Mouse (Mus musculus): ENCODE results near the gene Cwf19l1. TPM values are rescaled to one million over a fixed set of nuclear protein-coding genes. Genes with fewer than 3 reads are reported as not detected.

Gene Cwf19l1
- polyA plus RNA-seq, 1 experiment from 2014 or later, result 30.6 TPM

DNA sequence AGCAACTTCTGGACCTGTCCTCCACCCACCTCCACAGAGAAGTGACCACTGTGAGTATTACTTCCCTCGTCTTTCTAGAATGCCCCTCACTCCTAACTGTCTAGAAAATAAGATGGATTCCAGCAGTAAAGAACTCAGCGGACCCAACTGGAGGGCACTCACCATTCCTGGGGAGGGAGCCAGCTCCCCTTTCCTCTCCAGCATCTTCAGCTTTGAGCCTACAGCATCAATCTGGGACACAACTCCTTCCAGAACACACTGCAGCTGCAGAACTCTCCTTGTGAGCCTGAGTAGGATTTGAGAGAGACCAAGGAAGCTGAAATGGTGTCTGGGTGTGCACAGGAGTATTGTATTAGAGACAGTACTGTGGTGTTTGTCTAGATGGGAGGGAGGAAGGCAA, 13.3 kb upstream of the Cwf19l1 start:
- no peak overlapping the region for H3K4me3 ChIP-seq (ENCODE audit: low read depth, low read length)
- H3K4me1 ChIP-seq (ENCODE audit: control insufficient read depth, insufficient read depth, low read length), result peaks cover 9% of the 10 kb centered on the region; the same call in 1 of the 2 replicates
- no peaks in the 10 kb centered on the region; the same call in 1 of the 2 replicates for H3K36me3 ChIP-seq (ENCODE audit: control insufficient read depth, insufficient read depth, low read length)
- H3K27ac ChIP-seq (ENCODE audit: low read length), result no peak overlapping the region
- ATAC-seq (ENCODE audit: insufficient number of reproducible peaks, insufficient read depth, low FRiP score, low read depth), result no peak
- H3K9me3 ChIP-seq (ENCODE audit: control insufficient read depth, low read depth, low read length), result no peaks in the 10 kb centered on the region
- no peak overlapping the region for H3K4me2 ChIP-seq (replicated peaks; ENCODE audit: low read depth, low read length)
- no peak overlapping the region for H3K9ac ChIP-seq (replicated peaks; ENCODE audit: low read depth, low read length)
- 67% methylated on average over 2 of the region's 2 CpGs for WGBS
- H3K27me3 ChIP-seq (ENCODE audit: control insufficient read depth, insufficient read depth, low read length), result no peaks in the 10 kb centered on the region

DNA sequence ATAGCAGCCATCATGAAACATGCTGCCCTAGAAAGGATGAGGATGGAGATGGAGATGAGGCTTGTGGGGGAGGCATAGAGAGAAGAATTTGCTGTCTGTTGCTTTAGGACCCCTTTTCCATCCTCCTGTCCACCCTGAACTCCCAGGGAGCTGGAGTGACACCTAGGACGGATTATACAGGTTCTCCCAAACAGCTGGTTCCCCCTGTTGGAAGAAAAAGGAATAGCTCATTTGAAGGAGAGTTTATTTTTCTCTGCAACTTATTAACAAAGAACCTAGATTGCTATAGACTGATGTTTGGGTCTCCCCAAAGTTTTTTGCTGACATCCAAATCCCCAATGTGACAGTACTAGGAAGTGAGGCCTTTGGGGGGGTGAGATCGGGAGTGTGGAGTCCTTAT, 12.7 kb upstream of the Cwf19l1 start:
- Histone ChIP-seq H3K9me3 (ENCODE audit: control insufficient read depth, low read depth, low read length) (no peaks in the 10 kb centered on the region), H3K27ac (ENCODE audit: low read length) (no peak overlapping the region), H3K36me3 (ENCODE audit: control insufficient read depth, insufficient read depth, low read length) (peaks cover 4% of the 10 kb centered on the region; the same call in 1 of the 2 replicates), H3K27me3 (ENCODE audit: control insufficient read depth, insufficient read depth, low read length) (no peaks in the 10 kb centered on the region), H3K9ac (replicated peaks; ENCODE audit: low read depth, low read length) (no peak overlapping the region), H3K4me3 (ENCODE audit: low read depth, low read length) (no peak overlapping the region), H3K4me1 (ENCODE audit: control insufficient read depth, insufficient read depth, low read length) (peaks cover 9% of the 10 kb centered on the region; the same call in 1 of the 2 replicates), H3K4me2 (replicated peaks; ENCODE audit: low read depth, low read length) (no peak overlapping the region)
- ATAC-seq (ENCODE audit: insufficient number of reproducible peaks, insufficient read depth, low FRiP score, low read depth), result no peak
- 34% methylated on average over 2 of the region's 2 CpGs for WGBS

DNA sequence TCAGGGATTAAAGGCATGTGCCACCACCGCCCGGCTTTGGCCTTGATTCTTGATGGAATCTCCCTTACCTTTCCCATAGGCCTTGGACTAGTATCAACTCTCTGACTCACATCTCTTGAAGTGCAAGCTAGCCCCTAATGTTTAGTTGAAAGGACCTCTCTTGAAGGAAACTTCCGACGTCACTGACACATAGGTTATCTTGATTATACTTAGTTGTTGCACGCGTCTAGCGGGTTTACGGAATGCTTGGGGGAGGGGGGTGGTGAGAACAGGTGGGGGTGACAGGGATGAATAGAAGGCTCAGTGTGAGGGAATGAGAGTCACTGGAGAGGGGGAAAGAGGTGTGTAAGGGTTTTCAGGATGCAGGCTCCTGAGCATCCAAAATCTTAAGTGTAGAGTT, 11.3 kb upstream of the Cwf19l1 start:
- Histone ChIP-seq H3K36me3 (ENCODE audit: control insufficient read depth, insufficient read depth, low read length) (peaks cover 13% of the 10 kb centered on the region; the same call in 1 of the 2 replicates), H3K4me3 (ENCODE audit: low read depth, low read length) (no peak overlapping the region), H3K27me3 (ENCODE audit: control insufficient read depth, insufficient read depth, low read length) (no peaks in the 10 kb centered on the region), H3K9me3 (ENCODE audit: control insufficient read depth, low read depth, low read length) (no peaks in the 10 kb centered on the region), H3K4me1 (ENCODE audit: control insufficient read depth, insufficient read depth, low read length) (peaks cover 9% of the 10 kb centered on the region; the same call in 1 of the 2 replicates), H3K27ac (ENCODE audit: low read length) (no peak overlapping the region), H3K9ac (replicated peaks; ENCODE audit: low read depth, low read length) (no peak overlapping the region), H3K4me2 (replicated peaks; ENCODE audit: low read depth, low read length) (no peak overlapping the region)
- ATAC-seq (ENCODE audit: insufficient number of reproducible peaks, insufficient read depth, low FRiP score, low read depth), result no peak
- 90% methylated on average over 8 of the region's 8 CpGs for WGBS

DNA sequence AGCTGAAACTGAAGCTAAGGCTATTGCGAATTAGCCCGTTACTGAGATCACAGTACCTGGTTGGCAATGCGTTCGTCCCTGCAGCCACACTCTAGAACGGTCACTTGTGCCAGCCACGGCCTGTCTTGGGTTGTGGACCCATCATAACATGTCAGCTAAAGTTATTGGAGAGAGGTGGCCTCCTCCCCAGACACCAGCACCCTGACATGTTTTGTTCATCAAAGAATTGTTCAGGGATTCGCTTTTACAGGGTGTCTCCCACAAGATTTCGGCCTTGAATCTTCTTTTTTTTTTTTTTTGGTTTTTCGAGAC, 10.8 kb upstream of the Cwf19l1 start:
- Histone ChIP-seq H3K27me3 (ENCODE audit: control insufficient read depth, insufficient read depth, low read length) (no peaks in the 10 kb centered on the region), H3K27ac (ENCODE audit: low read length) (no peak overlapping the region), H3K36me3 (ENCODE audit: control insufficient read depth, insufficient read depth, low read length) (peaks cover 13% of the 10 kb centered on the region; the same call in 1 of the 2 replicates), H3K4me3 (ENCODE audit: low read depth, low read length) (peak overlapping the region; percentile 64), H3K4me1 (ENCODE audit: control insufficient read depth, insufficient read depth, low read length) (peaks cover 9% of the 10 kb centered on the region; the same call in 1 of the 2 replicates), H3K9me3 (ENCODE audit: control insufficient read depth, low read depth, low read length) (no peaks in the 10 kb centered on the region), H3K9ac (replicated peaks; ENCODE audit: low read depth, low read length) (no peak overlapping the region; the same call in 1 of the 2 replicates), H3K4me2 (replicated peaks; ENCODE audit: low read depth, low read length) (peak overlapping the region; percentile 71)
- 55% methylated on average over 9 of the region's 9 CpGs for WGBS
- 0 out of 2 replicates have a peak, but pooled peaks have one; percentile 28 for ATAC-seq (ENCODE audit: insufficient number of reproducible peaks, insufficient read depth, low FRiP score, low read depth)

DNA sequence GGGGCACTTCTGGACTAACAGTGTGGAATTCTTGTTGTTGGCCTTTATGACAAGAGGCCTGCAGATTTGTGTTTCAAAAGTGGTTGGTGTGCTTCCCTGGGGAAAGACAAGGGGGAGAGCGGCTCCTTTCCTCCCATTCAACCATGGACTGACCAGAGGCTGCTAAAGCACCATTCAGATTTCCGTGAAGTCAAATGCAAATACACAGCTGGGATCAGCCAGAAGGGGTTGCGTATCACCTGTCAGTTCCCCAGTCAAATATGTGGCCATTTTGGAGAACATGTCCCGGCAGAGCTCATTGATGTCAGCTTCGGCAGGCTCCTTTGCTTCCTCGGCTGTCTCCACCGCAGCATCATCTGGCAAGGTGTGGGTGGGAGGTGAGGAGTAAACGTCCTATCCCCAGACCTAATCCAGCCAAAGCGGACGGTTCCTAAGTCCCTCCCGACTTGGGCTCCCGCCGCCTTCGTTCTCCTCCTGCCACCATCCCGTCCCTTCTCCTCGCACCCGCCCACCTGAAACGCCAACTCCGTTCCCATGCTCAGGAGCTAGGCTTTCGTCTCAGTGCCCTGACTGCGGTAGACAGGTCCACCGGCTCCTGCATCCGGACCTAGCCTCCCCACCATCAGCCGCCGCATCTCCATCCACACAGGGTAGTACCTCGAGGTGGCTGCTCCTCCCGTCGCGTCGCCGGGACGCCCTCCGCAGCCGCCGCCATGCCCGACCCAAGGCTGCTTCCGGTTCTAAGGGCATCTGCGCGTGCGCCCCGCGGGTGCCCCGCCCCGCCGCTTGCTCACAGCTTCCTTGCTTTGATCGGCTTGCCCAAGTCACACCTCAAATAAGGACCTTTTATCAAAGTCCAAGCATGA, 10.3 kb upstream of the Cwf19l1 start, which contains the start of gene Bloc1s2:
Gene Bloc1s2, minus strand, starts transcription at position 745 of the 866 bp plus-strand sequence.
- peak within 1 kb of the TSS; percentile 64 for H3K4me3 ChIP-seq (ENCODE audit: low read depth, low read length)
- H3K9me3 ChIP-seq (ENCODE audit: control insufficient read depth, low read depth, low read length), result no peaks in the 10 kb centered on the region
- peak; percentile 82 for ATAC-seq (ENCODE audit: insufficient number of reproducible peaks, insufficient read depth, low FRiP score, low read depth)
- no peaks in the 10 kb centered on the region for H3K27me3 ChIP-seq (ENCODE audit: control insufficient read depth, insufficient read depth, low read length)
- H3K36me3 ChIP-seq (ENCODE audit: control insufficient read depth, insufficient read depth, low read length), result peaks cover 13% of the 10 kb centered on the region; the same call in 1 of the 2 replicates
- H3K4me1 ChIP-seq (ENCODE audit: control insufficient read depth, insufficient read depth, low read length), result peaks cover 9% of the 10 kb centered on the region; the same call in 1 of the 2 replicates
- WGBS, result 2% methylated on average over 46 of the region's 46 CpGs
- peak within 1 kb of the TSS; percentile 51 for H3K9ac ChIP-seq (replicated peaks; ENCODE audit: low read depth, low read length)
- H3K27ac ChIP-seq (ENCODE audit: low read length), result no peak within 1 kb of the TSS
- H3K4me2 ChIP-seq (replicated peaks; ENCODE audit: low read depth, low read length), result peak within 1 kb of the TSS; percentile 71

DNA sequence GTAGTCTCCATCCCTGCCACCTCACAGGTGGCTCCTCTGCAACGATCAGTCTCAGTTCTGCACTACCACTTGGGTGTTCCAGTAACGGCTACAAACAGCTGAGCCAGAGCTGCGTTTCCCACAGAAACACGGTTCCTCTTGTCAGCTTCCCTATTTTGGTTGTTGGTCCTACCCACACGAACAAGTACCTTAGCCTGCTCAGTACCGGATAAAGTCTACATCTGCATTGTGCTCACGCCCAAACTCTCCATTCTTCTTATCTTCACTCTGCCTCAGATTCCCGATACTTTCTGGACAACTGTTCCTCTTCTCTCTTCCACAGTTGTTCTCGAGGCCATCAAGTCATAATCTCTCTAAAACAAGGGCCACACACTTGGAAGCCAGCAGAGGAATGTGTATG, 8.7 kb upstream of the Cwf19l1 start:
- H3K36me3 ChIP-seq (ENCODE audit: control insufficient read depth, insufficient read depth, low read length), result peaks cover 15% of the 10 kb centered on the region; the same call in 1 of the 2 replicates
- no peak for ATAC-seq (ENCODE audit: insufficient number of reproducible peaks, insufficient read depth, low FRiP score, low read depth)
- H3K27ac ChIP-seq (ENCODE audit: low read length), result no peak overlapping the region
- H3K4me2 ChIP-seq (replicated peaks; ENCODE audit: low read depth, low read length), result no peak overlapping the region
- WGBS, result 86% methylated on average over 9 of the region's 9 CpGs
- no peaks in the 10 kb centered on the region for H3K9me3 ChIP-seq (ENCODE audit: control insufficient read depth, low read depth, low read length)
- H3K4me1 ChIP-seq (ENCODE audit: control insufficient read depth, insufficient read depth, low read length), result peaks cover 9% of the 10 kb centered on the region; the same call in 1 of the 2 replicates
- no peak overlapping the region for H3K9ac ChIP-seq (replicated peaks; ENCODE audit: low read depth, low read length)
- no peak overlapping the region for H3K4me3 ChIP-seq (ENCODE audit: low read depth, low read length)
- H3K27me3 ChIP-seq (ENCODE audit: control insufficient read depth, insufficient read depth, low read length), result no peaks in the 10 kb centered on the region

DNA sequence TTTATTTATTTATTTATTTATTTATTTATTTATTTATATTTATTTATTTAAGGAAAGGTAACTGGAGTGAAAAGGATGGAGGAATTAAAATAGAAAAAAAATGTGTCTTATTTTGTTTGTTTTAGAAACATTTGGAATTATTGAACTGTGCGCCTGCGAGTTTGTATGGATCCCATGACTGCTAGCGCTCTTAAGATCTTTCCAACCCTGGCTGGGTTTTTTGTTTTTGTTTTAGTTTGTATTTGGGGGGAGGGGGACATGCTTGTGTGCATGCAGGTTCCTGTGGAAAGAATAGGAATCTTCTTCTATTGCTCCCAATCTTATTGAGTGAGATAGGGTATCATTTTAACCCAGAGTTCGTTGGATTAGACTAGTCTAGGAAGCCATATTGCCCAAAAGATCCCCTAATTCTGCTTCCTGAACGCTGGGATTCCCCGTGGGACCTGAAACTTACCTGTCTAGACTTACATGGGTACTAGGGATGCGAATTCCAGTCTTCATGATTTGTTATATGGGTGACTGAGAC, 347 bp upstream of the Cwf19l1 start:
- 27% methylated on average over 7 of the region's 7 CpGs for WGBS
- Histone ChIP-seq H3K4me3 (ENCODE audit: low read depth, low read length) (peak overlapping the region; percentile 74), H3K27ac (ENCODE audit: low read length) (no peak overlapping the region; the same call in 1 of the 2 replicates), H3K36me3 (ENCODE audit: control insufficient read depth, insufficient read depth, low read length) (peaks cover 15% of the 10 kb centered on the region; the same call in 1 of the 2 replicates), H3K9ac (replicated peaks; ENCODE audit: low read depth, low read length) (no peak overlapping the region), H3K9me3 (ENCODE audit: control insufficient read depth, low read depth, low read length) (no peaks in the 10 kb centered on the region), H3K4me1 (ENCODE audit: control insufficient read depth, insufficient read depth, low read length) (peaks cover 6% of the 10 kb centered on the region; the same call in 1 of the 2 replicates), H3K4me2 (replicated peaks; ENCODE audit: low read depth, low read length) (peak overlapping the region; percentile 42), H3K27me3 (ENCODE audit: control insufficient read depth, insufficient read depth, low read length) (no peaks in the 10 kb centered on the region)
- no peak for ATAC-seq (ENCODE audit: insufficient number of reproducible peaks, insufficient read depth, low FRiP score, low read depth)

DNA sequence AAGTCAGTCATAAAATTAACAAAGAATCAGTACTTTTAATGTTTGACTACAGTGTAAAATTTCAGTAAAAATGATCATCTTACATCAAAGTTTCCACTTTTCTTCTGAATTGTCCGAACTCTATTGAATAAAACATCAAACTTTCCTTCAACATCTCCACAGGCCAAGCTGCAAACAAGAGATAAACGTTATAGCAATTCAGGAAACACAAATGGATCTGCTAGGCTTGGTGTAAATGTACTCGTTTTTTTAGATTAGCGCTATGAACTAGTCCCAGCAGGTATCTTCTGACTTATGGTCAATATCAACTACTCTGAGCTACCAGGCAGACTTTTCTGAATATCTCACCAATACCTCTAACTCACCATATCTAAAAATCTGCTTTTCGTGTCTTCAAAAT, 2.8 kb downstream of the Cwf19l1 start:
- 88% methylated on average over 5 of the region's 5 CpGs for WGBS
- Histone ChIP-seq H3K4me1 (ENCODE audit: control insufficient read depth, insufficient read depth, low read length) (peaks cover 6% of the 10 kb centered on the region; the same call in 1 of the 2 replicates), H3K36me3 (ENCODE audit: control insufficient read depth, insufficient read depth, low read length) (peaks cover 37% of the 10 kb centered on the region), H3K9ac (replicated peaks; ENCODE audit: low read depth, low read length) (no peak overlapping the region), H3K27ac (ENCODE audit: low read length) (no peak overlapping the region), H3K9me3 (ENCODE audit: control insufficient read depth, low read depth, low read length) (no peaks in the 10 kb centered on the region), H3K27me3 (ENCODE audit: control insufficient read depth, insufficient read depth, low read length) (no peaks in the 10 kb centered on the region), H3K4me3 (ENCODE audit: low read depth, low read length) (no peak overlapping the region), H3K4me2 (replicated peaks; ENCODE audit: low read depth, low read length) (no peak overlapping the region)
- no peak for ATAC-seq (ENCODE audit: insufficient number of reproducible peaks, insufficient read depth, low FRiP score, low read depth)

Measured in stomach, embryonic 14.5 days (tissue).